Mouse (Mus musculus): ENCODE measurements around the gene Dazap1.

DNA sequence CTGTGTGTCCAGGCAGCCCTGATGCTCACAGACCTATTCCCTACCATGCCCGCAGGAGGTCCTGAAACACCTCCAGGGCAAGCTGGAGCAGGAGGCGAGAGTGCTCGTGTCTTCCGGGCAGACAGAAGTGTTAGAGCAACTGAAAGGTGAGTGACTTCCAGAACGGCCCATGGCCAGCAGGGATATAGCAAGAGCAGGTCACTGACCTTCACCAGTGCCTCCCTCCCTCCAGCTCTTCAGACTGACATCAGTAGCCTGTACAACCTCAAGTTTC is 40.7 kb downstream of the Dazap1 start:
- TF ChIP-seq POLR2A (IDR thresholded peaks at IDR 0.05; ENCODE audit: borderline replicate concordance, low read depth, low read length) (no peak), CTCF (IDR thresholded peaks at IDR 0.05; ENCODE audit: low read depth, low read length) (no peak)

Data from bone marrow macrophage, adult 2 months (primary cell).